Mouse (Mus musculus): ENCODE results near the gene Eci1. TPM values are rescaled to one million over a fixed set of nuclear protein-coding genes. Genes with fewer than 3 reads are reported as not detected.

Eci1 gene
- total RNA-seq, 2 experiments from 2014 or later, result 158 to 163 TPM

- no peak for DNase-seq (ENCODE audit: low spot score)
These were observed 44.5 kb downstream of the Eci1 start for GRCm38 (mm10) chr17:24470701-24471527.

DNA sequence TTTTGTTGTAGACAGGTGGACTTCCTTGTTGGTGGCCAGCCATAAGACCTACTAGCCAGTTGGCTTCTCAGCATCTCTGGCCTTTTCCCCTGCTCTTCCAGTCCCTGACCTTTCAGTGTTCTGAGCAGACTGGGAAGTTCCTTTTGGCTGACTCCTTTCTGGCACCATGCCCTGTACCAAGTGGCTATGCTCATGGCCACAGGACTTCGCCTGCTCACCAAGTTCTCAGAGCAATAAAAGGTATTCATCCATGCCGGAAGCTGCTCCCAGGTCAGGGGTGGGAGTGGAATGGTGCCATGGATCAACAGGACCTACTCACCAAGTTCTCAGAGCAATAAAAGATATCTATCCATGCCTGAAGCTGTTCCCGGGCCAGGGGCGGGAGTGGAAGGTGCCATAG lies 46.1 kb downstream of the Eci1 start:
- DNase-seq (ENCODE audit: low spot score), result peak; percentile 85

DNA sequence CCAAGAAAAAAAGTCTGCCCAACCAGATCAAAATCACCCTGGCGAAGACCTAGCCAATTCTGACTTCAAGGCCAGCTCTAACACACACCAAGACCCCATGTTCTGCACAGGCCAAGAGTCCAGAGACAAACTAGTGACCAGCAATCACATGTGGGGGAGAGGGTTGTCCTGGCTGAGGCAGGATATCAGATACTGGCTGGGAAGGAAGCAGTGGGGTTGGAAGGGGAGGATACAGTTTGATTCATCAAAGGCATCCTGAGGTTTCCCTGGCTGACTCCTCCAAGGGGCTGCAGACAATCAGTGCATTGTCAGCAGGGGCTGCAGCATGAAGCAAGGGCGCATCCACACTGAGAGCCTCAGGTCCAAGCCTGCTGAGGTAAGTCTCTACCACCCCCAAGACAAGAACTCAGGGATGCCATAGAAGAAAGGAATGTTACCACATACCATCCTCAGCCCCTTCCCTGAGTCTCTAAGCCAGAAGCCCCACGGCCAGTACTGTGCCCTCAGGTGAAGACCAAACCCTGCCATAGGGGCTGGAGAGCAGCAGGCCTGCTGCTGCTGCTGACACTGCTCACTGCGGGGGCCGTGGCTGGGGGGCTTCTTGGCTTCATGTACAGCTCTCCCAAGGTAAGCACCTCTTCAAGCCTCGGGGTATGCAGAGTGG lies 47.3 kb downstream of the Eci1 start, which contains the start of gene Bricd5:
Gene Bricd5 (plus strand): TSS at position 273 of the 664 bp plus-strand sequence.
- no peak for DNase-seq (ENCODE audit: low spot score)

GRCm38 (mm10) chr17:24474557-24474956 lies 48.1 kb downstream of the Eci1 start:
- no peak for DNase-seq (ENCODE audit: low spot score)

DNA sequence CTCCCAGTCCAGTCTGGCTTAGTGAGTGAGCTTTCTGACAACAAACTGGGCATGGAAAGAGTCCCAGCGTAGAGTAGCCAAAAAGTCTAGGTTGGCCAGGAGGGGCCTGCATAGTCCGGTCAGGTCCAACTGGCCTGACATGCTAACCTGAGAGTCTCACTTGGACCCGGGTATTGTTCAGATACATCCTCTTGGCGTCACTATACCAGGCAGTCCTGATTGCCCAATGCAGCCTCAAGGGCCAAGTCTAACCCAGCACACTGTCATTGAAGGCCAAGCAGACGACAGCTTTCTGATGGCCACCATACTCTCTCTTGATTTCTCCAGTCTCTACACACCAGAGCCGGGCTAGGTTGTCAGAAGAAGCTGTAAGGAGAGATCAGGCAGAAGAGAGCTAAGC lies 49.1 kb downstream of the Eci1 start:
- DNase-seq (ENCODE audit: low spot score), result no peak

GRCm38 (mm10) chr17:24476022-24476776 lies 49.8 kb downstream of the Eci1 start:
- DNase-seq (ENCODE audit: low spot score), result no peak

DNA sequence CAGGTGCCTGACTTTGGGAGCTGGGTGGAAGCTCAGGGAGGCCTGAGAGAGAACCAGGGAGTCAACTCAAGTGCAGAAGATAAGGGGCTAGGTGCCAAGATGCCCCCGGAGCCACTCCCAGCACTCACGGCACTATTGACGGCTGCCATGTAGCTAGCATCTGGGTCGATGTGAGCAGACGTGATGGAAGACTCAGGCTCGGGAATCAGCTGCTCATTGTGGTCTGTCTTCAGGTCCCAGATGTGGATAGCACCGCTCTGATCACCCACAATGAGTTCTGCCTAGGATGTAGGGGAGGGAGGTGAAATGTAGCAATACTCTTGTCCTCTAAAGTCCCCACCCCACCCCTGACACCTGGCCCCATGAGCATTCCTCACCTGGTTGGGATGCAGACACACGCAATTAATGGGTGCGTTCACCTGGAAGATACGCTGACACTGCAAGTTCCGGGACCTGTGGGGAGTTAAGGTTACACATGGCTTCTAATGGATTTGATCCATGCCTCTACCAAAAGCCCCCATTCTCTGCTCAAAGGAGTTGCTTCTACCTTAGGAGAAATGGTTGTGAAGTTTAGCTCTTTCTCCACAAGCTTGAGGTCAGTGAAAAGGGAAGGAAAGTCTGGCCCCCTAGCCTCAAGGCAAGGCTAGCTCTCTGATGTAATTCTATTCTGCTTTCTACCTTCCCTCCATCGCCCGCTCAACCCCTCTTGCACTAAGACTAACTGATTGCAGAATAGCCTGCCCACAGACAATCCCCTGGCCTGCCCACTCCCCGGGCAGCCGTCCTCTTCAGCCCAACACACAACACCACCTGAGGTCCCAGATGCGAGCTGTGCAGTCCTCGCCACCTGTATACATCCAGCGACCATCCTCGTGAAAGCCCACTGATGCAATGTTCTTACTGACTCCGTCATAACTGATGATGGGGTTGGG lies 50.9 kb downstream of the Eci1 start:
- DNase-seq (ENCODE audit: low spot score), result no peak

- no peak for DNase-seq (ENCODE audit: low spot score)
These were observed 51.7 kb downstream of the Eci1 start for GRCm38 (mm10) chr17:24477985-24478600.

- DNase-seq (ENCODE audit: low spot score), result peak; percentile 98
These were observed 52.4 kb downstream of the Eci1 start, which contains the start of gene Mlst8 for GRCm38 (mm10) chr17:24478663-24479380. Mlst8 (minus strand) TSS chr17:24479078.

DNA sequence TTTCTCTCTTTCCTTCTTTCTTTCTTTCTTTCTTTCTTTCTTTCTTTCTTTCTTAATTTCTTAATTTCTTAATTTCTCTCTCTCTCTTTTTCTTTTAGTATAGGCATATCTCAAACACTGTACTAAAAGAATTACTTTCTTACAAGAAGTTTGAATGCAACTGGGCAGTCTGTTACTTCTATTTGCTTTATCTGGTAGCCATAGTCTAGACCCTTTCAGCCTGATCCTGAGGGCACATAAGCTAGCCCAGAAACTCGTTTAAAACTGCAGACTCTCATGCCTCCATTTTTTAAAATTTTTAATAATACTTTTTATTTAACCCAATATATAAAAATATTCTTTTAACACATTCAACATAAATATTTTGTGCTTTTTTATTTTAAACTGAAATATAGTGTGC lies 53.0 kb downstream of the Eci1 start:
- DNase-seq (ENCODE audit: low spot score), result no peak

DNA sequence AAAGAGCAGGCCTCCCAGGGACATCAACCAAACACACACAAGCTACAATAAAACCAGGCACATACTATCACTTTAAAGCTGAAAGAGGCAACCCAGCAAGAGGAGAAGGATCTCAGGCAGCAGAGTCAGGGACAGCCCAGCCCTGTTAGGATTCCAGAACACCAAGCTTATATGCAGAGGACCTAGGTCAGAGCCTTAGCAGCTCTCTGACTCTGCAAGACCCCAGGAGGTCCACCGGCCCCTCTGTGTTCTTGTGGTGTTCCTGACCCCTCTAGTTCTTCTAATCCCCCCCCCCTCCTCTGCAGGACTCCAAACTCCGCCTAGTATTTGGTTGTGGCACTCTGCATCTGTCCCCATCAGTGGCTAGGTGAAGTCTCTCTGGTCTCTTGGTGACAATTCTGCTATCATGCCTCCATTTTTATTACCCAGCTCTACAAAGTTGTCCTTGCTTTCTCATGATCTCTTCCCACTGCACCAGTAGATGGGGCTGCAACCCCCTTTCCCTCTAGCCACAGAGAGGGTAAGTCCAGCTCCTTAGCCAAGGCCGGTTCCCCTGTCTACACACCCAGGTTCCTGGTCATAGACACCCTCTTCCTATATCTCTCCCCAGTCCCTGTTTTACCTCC lies 53.9 kb downstream of the Eci1 start:
- no peak for DNase-seq (ENCODE audit: low spot score)

GRCm38 (mm10) chr17:24481027-24481815 lies 54.8 kb downstream of the Eci1 start:
- DNase-seq (ENCODE audit: low spot score), result no peak

- DNase-seq (ENCODE audit: low spot score), result no peak
These were observed 57.1 kb downstream of the Eci1 start for GRCm38 (mm10) chr17:24483495-24483894.

GRCm38 (mm10) chr17:24485090-24485860 lies 58.8 kb downstream of the Eci1 start:
- DNase-seq (ENCODE audit: low spot score), result no peak

- DNase-seq (ENCODE audit: low spot score), result no peak
These were observed 61.8 kb downstream of the Eci1 start, which contains the start of gene Caskin1 for GRCm38 (mm10) chr17:24488186-24488661. Caskin1 (plus strand) TSS chr17:24488601.

- no peak for DNase-seq (ENCODE audit: low spot score)
These were observed 62.3 kb downstream of the Eci1 start for GRCm38 (mm10) chr17:24488662-24489264.
